Mouse (Mus musculus): ENCODE measurements around the gene Hoxd12. TPM values are rescaled to one million over a fixed set of nuclear protein-coding genes. Genes with fewer than 3 reads are reported as not detected.

Gene Hoxd12
- total RNA-seq, 4 experiments from 2014 or later = not detected

Small RNA genes within 50 kb of the gene (microRNA-seq; reads per million reads assigned to microRNA genes)
- gene Gm44463 = 0 reads per million in 2 experiments
- gene Mir10b = 71.1 to 114 reads per million in 2 experiments

Other genes with a start within 250 kb of the Hoxd12 start
- gene Lnpk, start 95.6 kb upstream of the Hoxd12 start, total RNA-seq (2022) = 10 to 100 TPM; 49.6 to 66.6 (median 60.5) TPM
- gene Evx2, start 15.5 kb upstream of the Hoxd12 start, total RNA-seq (2022) = not detected
- gene Hoxd13, start 6.7 kb upstream of the Hoxd12 start, total RNA-seq (2022) = not detected
- not detected for gene Hoxd11, start 4.5 kb downstream of the Hoxd12 start, total RNA-seq (2022)
- not detected for gene Hoxd10, start 16.9 kb downstream of the Hoxd12 start, total RNA-seq (2022)
- not detected for gene Hoxd9, start 22.7 kb downstream of the Hoxd12 start, total RNA-seq (2022)
- gene Hoxd8, start 29.6 kb downstream of the Hoxd12 start, total RNA-seq (2022) = not detected
- gene Hoxd3, start 36.9 kb downstream of the Hoxd12 start, total RNA-seq (2022) = not detected
- gene Hoxd4, start 36.9 kb downstream of the Hoxd12 start, total RNA-seq (2022) = not detected
- not detected for gene Gm28230, start 51.7 kb downstream of the Hoxd12 start, total RNA-seq (2022)
- gene Hoxd1, start 88.0 kb downstream of the Hoxd12 start, total RNA-seq (2022) = under 1 TPM in 2 of 4 experiments, not detected in 2; 0.17 to 0.27 TPM
- 10 to 100 TPM; 41.0 to 46.5 (median 43.9) TPM for gene Mtx2, start 150.8 kb downstream of the Hoxd12 start, total RNA-seq (2022)

All from layer of hippocampus, adult 8-10 months (tissue).